Mouse (Mus musculus) embryo, embryonic 10 days (tissue): ENCODE results near the gene Ufsp2.

ENCODE experiments used
- DNase-seq: peaks from one replicate; pipeline ENCODE4 v3.0.0-alpha.2; 2015; ENCODE audit warnings: low spot score

Gene Ufsp2

GRCm38 (mm10) chr8:45975126-45975836 is at the start of gene Ufsp2, which contains the start of gene 1700029J07Rik:
Gene Ufsp2 (plus strand): TSS chr8:45975528.
Gene 1700029J07Rik (minus strand): TSS chr8:45975252.
- peak; percentile 99 for DNase-seq

- peak; percentile 95 for DNase-seq
Observed at GRCm38 (mm10) chr8:45934582-45935014, 40.7 kb upstream of the Ufsp2 start, which contains the start of gene Ccdc110. Gene Ccdc110 (plus strand): TSS chr8:45934619.

- no peak for DNase-seq
Observed at GRCm38 (mm10) chr8:45936986-45937385, 38.3 kb upstream of the Ufsp2 start.

- DNase-seq, result no peak
Observed at GRCm38 (mm10) chr8:45946283-45946682, 29.0 kb upstream of the Ufsp2 start.

- no peak for DNase-seq
Observed at GRCm38 (mm10) chr8:45950622-45951021, 24.7 kb upstream of the Ufsp2 start.

GRCm38 (mm10) chr8:45970894-45971293 is 4.4 kb upstream of the Ufsp2 start:
- no peak for DNase-seq

GRCm38 (mm10) chr8:45973988-45974505 is 1.3 kb upstream of the Ufsp2 start:
- no peak for DNase-seq

- DNase-seq, result no peak
Observed at GRCm38 (mm10) chr8:45975837-45976468, 625 bp downstream of the Ufsp2 start.

GRCm38 (mm10) chr8:45986665-45987064 is 11.3 kb downstream of the Ufsp2 start:
- no peak for DNase-seq

- DNase-seq, result no peak
Observed at GRCm38 (mm10) chr8:45988189-45988588, 12.9 kb downstream of the Ufsp2 start.

- DNase-seq, result no peak
Observed at GRCm38 (mm10) chr8:45990631-45991310, 15.4 kb downstream of the Ufsp2 start.

GRCm38 (mm10) chr8:45994111-45994510 is 18.8 kb downstream of the Ufsp2 start:
- DNase-seq, result no peak

- no peak for DNase-seq
Observed at GRCm38 (mm10) chr8:45995576-45995975, 20.2 kb downstream of the Ufsp2 start.

GRCm38 (mm10) chr8:45998228-45998627 is 22.9 kb downstream of the Ufsp2 start:
- no peak for DNase-seq

GRCm38 (mm10) chr8:45999138-45999783 is 23.9 kb downstream of the Ufsp2 start, which contains the start of gene Lrp2bp:
Gene Lrp2bp (plus strand): TSS chr8:45999303.
- peak; percentile 40 for DNase-seq

GRCm38 (mm10) chr8:45999784-46000705 is 24.7 kb downstream of the Ufsp2 start:
- DNase-seq, result peak; percentile 99

- no peak for DNase-seq
Observed at GRCm38 (mm10) chr8:46005596-46005995, 30.3 kb downstream of the Ufsp2 start, which contains the start of gene Ankrd37. Gene Ankrd37 (minus strand): TSS chr8:46005707.

GRCm38 (mm10) chr8:46007050-46007672 is 31.8 kb downstream of the Ufsp2 start:
- DNase-seq, result no peak

- DNase-seq, result no peak
Observed at GRCm38 (mm10) chr8:46010306-46010705, 35.0 kb downstream of the Ufsp2 start.
